Mouse (Mus musculus) brain, embryonic 14.5 days (tissue): Measurements from ENCODE around the gene Apoc1. TPM values are rescaled to one million over a fixed set of nuclear protein-coding genes. Genes with fewer than 3 reads are reported as not detected.
A peak's percentile ranks its signal among the peaks of the same experiment; 100 is the strongest.

Experiments
- DNase-seq: peaks from one replicate; pipeline ENCODE4 v3.0.0-alpha.2; 2011; ENCODE audit warnings: low read depth
- CTCF ChIP-seq: fragments of 200-500 bp; IDR thresholded peaks from 2 replicates; pipeline ENCODE4 v1.5.1; 2012; ENCODE audit warnings: inconsistent platforms, mild to moderate bottlenecking, moderate library complexity, borderline replicate concordance; ENCODE audit not compliant: insufficient read depth, insufficient read length; ENCODE audit errors: extremely low read depth
- POLR2A ChIP-seq: fragments of 200-500 bp; IDR thresholded peaks from 2 replicates; pipeline ENCODE4 v1.6.1; 2012; ENCODE audit warnings: mild to moderate bottlenecking, inconsistent platforms, borderline replicate concordance; ENCODE audit not compliant: poor library complexity, insufficient read depth, insufficient read length, severe bottlenecking; ENCODE audit errors: extremely low read depth
- polyA plus RNA-seq: library from polyadenylated mRNA; depleted of rRNA; stranded (reverse); fragments of >200 nt; gene quantifications from 2 replicates; pipeline ENCODE4 v1.2.3, GENCODE M21; 2012

The Apoc1 gene
- polyA plus RNA-seq, 1 experiment: 2.0 TPM

- no peak for DNase-seq
These were observed 26.0 kb upstream of the Apoc1 start for GRCm38 (mm10) chr7:19718297-19718952.

DNA sequence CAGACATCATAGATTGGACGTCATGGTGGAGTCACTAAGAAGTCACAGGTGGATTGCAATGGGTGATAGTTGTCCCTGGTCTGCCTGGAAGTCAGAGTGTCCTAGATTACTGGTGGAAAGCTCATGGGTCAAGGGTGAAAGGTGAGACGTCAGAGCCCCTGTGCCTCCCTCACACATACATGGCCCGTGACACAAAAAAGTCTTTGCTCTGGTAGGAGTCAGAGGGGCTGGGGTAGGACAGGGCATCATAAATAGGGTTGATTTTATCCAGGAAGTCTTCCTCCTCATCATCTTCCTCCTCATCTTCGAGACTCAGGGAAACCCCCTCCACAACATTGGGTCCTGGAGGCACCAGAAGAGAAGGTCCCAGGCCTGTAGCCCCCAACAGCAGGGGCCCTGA, 24.9 kb upstream of the Apoc1 start:
- TF ChIP-seq CTCF (no peak), POLR2A (no peak)
- DNase-seq: no peak

More at GRCm38 (mm10) chr7:19718297-19718952, 26.0 kb upstream of the Apoc1 start:
- TF ChIP-seq CTCF (no peak), POLR2A (no peak)

DNA sequence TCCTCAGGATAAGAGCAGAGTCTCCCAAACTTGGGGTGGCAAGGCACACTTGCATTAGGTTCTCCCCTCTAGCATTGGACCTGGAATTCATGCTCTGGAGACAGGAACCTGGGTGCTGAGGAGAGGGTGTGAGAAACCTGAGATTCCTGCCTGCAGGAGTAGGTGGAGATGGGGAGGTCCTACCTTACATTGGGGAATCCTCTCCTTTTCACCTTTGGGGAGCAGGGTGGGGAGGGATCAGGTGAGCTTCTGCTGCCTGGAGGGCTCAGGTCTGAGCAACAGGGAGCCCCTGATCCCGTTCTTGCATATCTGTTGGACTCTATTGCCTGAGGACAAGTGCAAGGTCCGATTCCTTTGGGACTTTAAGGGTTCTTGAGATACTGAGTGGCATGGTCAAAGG, 24.4 kb upstream of the Apoc1 start:
- DNase-seq: no peak
- no peak for TF ChIP-seq CTCF
- no peak for TF ChIP-seq POLR2A

- TF ChIP-seq CTCF: no peak
- no peak; the same call in 1 of the 2 replicates for TF ChIP-seq POLR2A
These were observed 23.7 kb upstream of the Apoc1 start for GRCm38 (mm10) chr7:19716055-19716682.

DNA sequence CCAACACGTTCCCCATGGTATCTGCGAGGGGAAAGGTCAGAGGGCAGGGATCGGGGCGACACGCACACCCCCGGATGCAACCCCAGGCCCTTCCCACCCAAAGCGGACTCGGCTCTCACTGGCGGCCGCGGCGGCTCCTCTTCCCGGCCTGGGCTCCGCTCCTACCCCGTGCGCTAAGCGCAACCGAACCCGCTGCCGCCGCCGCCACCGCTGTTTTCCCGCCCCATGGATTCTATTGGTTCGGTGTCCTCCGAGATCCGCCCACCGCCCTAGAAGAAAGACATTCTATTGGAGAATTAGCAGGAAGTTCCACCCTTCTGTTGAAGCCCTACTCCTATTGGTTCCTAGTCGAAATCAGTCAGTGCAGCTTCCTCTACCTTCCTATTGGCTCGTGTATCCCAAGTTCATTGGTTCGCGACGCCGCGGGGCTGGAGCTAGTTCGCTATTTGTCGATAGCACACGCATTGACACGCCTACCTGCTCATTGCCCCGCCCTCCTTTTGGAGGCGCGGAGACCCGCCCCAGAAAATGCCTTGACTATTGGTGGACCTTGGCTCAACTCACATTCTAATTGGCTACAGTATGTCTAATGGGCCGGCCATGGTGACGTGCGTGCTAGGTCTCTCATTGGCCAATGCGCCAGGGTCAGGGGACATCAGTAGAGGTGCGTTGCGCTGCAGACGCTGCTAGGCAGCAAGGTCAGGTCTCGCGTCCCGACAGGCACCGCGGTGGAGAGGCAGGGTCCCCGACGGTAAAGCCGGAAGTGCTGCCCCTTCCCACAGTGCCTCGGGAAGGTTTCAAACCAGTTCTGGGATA, 23.0 kb upstream of the Apoc1 start, which contains the start of gene Tomm40:
Gene Tomm40, minus strand, starts transcription at position 200 of the 816 bp plus-strand sequence.
- TF ChIP-seq POLR2A (peak; percentile 38; the same call in 1 of the 2 replicates), CTCF (no peak)
- DNase-seq: peak; percentile 100

More at GRCm38 (mm10) chr7:19716055-19716682, 23.7 kb upstream of the Apoc1 start:
- DNase-seq: no peak

DNA sequence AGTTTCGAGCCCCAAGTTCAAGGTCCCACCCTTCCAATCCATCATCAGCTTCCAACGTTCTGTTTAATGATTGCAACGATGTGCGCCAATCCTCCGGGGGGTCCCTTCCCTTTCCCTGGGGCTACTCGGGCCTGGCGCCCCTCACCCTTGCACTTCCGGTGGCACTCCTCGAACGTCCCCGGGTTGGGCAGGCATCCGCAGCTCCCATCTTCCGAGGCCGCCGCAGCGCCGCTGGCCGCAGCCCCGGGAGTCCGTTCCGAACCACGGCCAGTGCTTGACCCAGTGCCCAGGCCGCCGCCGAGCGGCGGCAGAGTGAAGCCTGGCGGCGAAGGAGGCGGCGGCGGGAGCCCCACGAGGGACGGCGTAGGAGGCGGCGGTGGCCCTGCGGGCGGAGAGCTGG, 22.4 kb upstream of the Apoc1 start:
- no peak for DNase-seq
- no peak for TF ChIP-seq CTCF
- no peak for TF ChIP-seq POLR2A

DNA sequence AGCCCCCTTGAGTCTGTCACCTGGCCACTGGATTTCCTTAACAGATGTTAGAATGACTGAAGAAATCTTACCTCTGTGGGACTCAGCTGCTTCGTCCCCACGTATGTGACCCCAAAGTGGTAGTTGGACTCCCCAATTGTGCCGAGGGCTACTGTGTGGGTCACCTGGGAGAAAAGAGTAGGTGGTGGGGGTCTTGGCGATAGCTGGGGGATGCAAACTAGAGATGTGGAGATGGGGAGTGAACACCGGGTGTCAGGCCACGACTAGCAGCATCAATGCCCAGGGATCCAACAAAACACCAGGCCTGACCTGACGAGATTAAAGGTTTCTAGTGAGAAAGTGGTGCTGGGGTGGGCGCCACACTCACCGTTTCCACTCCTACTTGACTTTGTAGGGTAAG, 21.1 kb upstream of the Apoc1 start:
- DNase-seq: no peak
- TF ChIP-seq POLR2A: no peak
- no peak for TF ChIP-seq CTCF

- peak; percentile 5 for DNase-seq
- no peak for TF ChIP-seq POLR2A
- peak; percentile 34; the same call in 1 of the 2 replicates for TF ChIP-seq CTCF
These were observed 20.7 kb upstream of the Apoc1 start for GRCm38 (mm10) chr7:19713196-19713595.

DNA sequence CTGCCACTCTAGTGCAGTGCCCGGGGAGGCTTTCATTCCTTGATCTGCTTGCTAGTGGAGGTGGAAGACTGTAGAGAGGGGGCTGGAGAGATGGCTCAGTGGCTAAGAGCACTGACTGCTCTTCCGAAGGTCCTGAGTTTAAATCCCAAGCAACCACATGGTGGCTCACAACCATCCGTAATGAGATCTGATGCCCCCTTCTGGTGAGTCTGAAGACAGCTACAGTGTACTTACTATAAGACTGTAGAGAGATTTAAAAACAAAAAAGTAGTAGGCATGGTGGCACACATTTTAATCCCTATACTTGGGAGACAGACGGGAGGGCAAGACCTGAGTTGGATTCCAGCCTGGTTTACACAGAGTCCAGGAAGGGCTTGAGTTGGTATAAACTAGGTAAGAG, 20.0 kb upstream of the Apoc1 start:
- TF ChIP-seq POLR2A (no peak), CTCF (peak; percentile 22; the same call in 1 of the 2 replicates)
- peak; percentile 17 for DNase-seq

DNA sequence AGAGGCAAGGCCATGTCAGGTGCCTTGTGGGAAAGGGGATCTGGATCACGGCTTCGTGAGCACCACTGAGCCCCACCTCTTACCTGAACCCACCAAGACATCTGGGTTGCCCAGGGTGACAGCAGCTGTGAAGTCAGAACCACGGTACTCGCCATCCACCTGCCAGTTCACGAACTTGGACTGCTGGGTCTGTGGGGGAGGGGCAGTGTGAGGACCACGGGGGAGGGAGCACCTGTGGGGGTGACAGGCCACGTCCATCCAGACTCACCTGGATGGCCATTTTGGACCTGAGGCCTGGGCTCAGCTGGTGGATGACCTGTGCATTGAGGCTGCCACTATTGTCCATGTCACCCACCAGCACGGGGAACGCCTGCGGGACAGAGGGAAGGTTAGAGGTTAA, 18.2 kb upstream of the Apoc1 start:
- no peak for DNase-seq
- TF ChIP-seq CTCF (no peak), POLR2A (no peak)

DNA sequence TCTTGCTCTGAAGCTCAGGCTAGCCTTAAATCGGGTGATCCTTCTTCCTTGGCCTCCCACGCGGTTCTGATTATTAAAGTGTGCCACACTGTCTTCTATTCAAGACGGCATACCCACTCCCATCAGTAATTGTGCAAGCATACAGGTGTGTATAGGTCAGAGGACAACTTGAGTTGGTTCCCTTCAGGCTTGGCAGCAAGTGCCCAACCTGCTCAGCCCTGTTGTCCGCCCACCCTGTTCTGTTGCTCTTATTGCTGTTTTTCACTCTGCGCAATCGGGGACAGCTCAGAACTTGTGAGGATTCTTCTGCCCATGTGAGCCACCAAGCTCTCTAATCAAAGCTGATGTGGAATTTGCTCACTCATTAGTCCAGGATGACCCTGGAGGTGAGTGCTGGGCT, 12.8 kb upstream of the Apoc1 start:
- DNase-seq: no peak
- TF ChIP-seq POLR2A: no peak
- no peak for TF ChIP-seq CTCF

GRCm38 (mm10) chr7:19704475-19704874, 12.0 kb upstream of the Apoc1 start:
- no peak for DNase-seq
- TF ChIP-seq POLR2A (no peak), CTCF (no peak)
